Mouse (Mus musculus) forelimb bud, embryonic 11.5 days (tissue): ENCODE data around the gene Letmd1.
A peak's percentile ranks its signal among the peaks of the same experiment; 100 is the strongest.
"Not testable (repeated sequence)": the region's sequence is repeated elsewhere in the genome, so short reads cannot be mapped to it uniquely, and the experiment has no call there.

Experiments used
- DNase-seq: peaks from one replicate; pipeline ENCODE4 v3.0.0-alpha.2; 2012; ENCODE audit warnings: low read depth, low spot score

Gene Letmd1

DNA sequence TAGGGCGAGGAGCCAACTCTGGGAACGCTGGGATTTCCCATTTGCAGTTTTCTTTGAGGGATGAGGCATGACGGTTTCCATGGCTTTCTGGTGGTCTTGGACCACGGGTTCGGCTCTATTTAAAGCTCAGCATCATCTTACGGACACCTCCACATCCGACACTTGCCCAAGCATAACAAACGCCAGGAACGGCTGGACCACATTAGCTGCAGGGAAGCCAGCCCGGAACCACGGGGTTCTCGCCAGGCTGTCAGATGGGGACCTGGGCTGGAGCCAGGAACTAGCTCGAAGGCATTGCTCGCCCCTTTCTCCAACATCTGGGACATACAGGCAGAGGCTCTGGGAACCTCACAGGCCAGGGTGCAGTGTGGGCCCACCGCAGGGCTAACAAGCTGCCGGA lies 17.6 kb upstream of the Letmd1 start:
- DNase-seq = no peak

DNA sequence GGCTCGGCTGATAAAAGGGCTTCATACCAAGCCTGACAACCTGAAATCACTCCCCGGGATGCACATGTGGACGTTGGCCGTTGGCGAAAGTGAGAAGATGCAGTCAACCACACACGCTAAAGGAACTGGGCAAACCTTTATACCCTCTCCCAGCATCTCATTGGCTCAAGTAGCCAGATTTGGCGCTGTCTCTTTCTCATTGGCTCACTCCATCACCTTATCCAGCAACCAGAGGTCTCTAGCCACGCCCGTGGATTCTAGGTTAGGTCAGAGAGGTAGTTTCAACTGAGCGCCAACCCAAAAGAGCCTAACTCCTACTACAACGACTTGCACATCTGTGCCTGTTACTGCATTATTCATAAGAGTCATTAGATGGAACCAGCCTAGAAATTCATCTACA lies 16.3 kb upstream of the Letmd1 start:
- DNase-seq = no peak

DNA sequence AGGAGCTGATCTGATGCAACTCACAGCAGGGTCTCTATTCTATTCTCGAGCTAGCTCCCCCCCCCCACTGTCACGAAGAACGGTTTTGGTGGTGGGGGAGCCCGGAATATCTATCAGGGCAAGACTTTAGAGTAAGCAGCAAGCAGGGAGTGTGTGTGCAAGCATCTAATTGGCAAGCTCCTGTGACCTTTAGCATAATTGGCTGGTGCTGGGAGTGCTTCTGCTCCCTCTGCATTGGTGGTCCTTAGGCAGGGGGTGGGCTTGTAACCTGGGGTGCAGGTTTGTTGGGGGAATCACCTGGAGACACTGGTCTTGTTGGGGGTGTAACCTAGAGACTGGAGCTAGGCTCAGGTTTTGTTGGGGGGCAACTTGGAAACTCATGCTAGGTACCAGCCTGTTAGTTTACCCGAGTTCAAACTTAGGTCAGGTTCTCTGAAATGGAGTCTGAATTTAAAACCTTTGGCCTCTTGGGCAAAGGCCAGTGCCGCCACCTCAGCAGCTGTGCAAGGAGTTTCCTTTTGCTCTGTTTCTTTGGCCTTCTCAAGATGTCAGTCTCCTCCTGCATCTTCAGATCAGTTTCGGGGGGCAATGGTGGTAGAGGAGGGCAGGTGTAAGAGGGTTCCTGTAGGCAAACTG lies 12.3 kb upstream of the Letmd1 start:
- no peak for DNase-seq

DNA sequence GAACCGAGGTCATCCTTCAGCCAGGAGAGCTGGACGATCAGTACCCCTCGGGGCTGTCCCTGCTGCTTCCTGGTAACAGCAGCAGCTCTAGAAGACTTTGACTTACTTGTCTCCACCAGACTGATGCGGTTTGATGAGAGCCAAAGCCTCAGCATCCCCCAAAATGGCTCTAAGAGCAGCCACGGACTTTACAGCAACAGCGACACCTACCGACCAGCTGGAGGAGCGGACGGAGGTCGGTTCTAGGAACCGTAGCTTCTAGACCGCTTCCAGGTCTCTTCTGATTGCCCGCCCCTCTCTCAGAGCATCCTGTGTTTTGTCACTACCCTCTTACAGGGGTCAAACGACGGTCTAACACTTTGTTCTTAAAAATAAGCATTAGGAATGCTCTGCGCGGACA lies 11.5 kb upstream of the Letmd1 start:
- DNase-seq = peak; percentile 88

DNA sequence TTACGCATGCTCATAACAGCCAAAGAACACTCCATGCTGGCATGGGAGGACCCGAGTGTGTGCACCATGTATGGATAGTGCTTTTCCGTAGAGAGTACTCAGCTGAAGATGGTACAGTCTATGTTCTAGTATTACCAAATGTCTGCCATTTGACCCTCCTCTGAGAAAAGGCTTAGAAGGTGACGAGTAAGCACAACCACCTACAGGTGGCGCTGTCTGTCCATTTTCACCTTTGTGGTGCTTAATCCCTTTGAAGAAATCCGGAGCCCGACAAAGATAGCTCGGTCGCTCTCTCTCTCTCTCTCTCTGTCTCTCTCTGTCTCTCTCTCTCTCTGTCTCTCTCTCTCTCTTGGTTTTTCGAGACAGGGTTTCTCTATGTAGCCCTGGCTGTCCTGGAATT lies 10.8 kb upstream of the Letmd1 start:
- peak; percentile 73 for DNase-seq

DNA sequence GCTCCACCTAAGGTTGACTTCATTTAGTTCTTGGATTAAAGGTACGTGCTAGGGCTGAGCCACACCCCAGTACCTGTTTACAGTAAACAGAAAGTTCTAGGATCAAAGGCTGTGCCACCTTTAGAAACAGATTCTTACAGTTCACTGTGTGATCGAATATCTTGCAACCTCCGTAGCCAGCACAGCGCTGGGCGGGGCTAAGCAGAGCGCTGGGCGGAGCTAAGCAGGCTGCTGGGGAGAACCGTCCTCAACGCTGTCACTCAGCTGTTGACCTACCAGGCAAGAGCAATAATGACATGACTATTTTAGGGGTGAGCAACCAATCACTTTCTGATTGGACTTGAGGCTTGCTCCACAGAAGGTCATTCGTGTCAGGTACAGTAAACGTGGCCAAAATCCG lies 7.9 kb upstream of the Letmd1 start:
- DNase-seq = no peak

DNA sequence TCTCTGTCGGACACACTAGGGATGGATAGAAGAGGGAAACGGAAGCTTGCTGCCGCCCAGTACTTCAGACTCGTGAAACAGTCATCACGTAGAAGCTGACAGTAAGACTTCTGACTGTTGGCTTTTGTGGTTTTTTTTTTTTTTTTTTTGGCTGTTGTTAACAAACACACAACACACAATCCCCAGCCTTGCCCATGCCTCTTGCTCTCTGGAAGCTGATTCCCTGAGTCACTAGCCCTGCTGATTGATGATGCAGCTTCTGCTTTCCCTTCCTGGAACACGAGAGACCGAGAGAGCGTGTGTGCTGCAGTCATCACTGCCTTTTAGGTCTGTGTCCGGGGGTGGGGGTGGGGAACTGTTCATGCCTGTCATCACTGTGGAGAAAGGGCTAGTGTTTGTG lies 7.2 kb upstream of the Letmd1 start:
- DNase-seq = no peak

DNA sequence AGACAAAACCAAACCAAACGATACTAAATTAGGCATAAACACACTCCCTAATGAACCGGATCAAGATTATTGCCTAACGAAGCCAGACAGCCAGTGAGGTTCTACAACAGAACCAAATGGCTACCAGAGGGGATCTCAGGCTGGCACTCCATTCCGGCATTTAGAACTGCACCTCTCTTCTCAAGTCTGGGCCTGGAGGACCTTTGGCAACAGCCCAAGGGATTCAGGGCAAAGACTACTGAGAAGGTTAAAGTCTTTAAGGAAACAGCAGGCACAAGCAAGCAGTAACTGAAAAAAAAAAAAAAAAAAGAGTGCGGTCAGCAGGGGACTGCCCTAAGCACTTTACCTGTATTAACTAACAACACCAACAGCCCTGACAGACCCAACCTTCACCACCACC lies 6.7 kb upstream of the Letmd1 start:
- no peak for DNase-seq

DNA sequence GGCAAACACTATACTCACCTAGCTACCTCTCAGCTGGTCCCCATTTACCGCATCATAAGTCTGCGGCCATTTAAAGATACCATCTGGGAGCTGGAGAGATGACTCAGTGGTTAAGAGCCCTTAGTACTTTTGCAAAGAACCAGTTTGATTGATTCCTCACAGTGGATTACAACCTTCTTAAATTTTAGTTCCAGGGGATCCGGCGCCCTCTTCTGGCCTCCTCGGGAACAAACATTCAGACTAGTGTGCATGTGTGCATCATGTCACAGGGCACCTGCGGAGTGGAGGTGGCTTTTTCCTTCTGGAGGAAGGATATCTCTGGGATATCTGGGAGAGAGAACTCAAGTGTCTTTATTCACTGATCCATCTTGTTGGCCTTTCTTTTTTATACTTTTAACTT lies 5.1 kb upstream of the Letmd1 start:
- DNase-seq = peak; percentile 60

DNA sequence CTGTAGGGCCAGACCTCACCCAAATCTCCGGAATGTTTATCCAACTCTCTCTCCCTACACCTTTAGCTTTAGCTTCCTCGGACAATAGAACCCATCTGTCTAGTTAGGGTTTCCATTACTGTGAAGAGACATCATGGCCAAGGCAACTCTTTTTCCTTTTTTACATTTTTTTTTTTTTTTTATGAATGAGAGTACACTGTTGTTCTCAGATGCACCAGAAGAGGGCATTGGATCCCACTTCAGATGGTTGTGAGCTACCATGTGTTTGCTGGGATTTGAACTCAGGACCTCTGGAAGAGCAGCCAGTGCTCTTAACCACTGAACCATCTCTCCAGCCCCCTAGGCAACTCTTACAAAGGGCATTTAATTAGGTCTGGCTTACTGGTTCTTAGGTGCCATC lies 3.4 kb upstream of the Letmd1 start:
- DNase-seq = no peak

DNA sequence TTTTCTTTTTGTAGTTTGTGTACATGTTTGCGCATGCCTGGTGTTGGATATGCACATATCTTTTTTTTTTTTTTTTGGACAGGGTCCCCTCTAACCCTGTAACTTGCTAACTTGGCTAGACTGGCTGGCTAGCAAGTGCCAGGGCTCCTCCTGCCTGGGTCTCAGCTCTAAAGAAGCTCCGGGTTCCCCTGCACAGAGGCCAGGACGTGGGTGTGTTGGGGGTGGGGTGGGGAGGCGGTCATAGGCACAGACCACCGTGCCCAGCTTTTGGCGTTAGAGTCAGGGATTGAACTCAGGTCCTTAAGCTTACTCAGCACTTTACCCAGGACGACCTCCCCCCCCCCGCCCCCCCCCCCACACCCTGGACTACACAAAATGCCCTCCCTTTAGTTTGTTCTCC lies 1.1 kb upstream of the Letmd1 start:
- no peak for DNase-seq

DNA sequence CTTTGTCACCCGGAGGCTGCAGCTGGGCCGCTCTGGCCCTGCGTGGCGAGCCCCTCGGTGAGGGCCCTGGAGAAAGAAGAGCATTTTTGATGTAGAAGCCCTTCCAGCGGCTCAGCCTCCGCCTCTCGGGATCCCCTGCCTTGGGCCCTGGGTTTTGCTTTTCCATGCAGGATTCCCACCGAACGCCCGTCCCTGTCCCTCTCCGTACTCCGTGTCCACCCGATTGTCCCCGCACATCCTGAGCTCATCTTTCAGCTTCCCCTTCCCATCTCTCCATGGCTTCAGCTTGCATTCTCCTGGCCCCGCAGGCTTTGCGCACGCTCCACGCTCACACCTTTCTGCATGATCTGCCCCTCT lies 344 bp downstream of the Letmd1 start:
- DNase-seq = no peak

DNA sequence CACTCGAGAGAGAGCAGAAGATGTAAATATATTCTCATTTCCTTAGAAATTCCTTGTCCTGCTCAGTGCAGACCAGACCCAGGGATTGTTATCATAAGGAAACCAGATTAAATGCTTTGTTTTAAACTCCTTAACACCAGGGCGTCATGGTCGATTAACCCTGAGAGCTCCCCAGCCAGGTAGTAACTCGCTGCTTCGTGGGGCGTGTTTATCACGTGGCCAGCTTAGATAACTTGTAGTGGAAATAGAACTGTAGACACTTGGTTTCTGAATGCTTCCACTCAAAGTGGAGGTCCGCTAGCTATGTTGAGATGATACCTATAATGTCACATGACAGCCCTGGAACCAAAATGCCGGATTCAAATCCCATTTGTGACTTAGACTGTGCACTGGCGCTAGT lies 1.2 kb downstream of the Letmd1 start:
- DNase-seq = no peak

DNA sequence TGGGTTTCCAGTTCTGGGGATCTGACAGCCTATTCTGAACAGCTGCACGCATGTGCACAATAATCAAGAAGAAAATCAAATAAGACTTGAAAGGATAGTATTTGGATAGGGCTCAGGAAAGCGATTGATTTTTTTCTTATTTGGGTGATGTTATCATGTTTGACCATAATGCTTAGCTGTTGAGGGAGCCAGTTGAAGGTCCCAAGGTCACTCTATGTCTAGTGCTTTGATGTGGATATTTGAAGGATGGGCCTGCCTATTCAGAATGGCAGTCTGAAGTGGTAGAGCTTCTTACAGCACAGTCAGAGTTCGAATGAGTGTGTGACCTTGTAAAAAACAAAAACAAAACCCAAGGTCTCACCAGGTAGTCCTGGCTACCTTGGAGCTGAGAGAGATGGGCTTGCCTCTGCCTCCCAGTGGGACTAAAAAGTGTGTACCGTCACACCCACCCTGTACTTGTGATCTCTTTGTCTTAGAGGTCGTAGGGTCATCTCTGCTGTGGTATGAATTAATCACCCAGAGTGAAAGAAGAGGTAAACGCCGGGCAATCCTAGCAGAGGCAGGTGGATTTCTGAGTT lies 5.2 kb downstream of the Letmd1 start:
- DNase-seq = no peak

DNA sequence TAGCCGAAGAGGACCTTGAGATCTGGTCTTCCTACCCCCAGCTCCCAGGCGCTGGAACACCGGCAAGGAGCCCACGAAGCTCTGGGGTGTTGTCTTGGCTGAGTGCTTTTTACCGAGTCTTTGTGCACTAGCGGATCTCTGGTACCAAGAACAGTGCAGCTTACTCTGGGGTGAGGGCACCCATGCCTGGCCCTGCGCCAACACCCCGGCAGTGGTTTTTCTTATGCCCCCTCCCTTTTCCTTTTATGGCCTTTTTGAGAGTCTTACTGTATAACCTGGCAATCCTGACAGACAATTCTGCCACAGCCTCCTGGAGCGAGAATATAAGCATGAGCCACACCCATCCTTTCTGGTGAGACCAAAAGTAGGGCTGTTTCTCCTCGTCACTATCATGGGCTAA lies 9.5 kb downstream of the Letmd1 start:
- no peak for DNase-seq

DNA sequence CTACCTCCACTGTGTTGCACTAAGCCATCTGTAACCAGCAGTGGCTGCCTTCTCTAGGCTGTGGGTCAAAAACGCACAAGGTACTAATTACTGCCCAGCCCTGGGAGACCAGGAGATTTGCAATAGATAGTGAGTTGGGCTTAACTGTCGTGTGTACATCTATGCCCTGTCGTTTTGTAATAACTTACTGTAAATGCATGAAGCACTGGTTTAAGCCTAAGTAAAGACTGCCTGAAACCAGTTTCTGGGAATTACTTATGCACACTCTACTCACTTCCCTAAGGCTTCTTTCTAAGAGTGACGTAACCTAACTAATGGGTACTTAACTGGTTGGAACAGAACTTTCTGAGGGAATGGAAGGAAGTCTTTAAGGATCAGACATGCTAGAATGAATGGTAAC lies 10.1 kb downstream of the Letmd1 start:
- DNase-seq = no peak

DNA sequence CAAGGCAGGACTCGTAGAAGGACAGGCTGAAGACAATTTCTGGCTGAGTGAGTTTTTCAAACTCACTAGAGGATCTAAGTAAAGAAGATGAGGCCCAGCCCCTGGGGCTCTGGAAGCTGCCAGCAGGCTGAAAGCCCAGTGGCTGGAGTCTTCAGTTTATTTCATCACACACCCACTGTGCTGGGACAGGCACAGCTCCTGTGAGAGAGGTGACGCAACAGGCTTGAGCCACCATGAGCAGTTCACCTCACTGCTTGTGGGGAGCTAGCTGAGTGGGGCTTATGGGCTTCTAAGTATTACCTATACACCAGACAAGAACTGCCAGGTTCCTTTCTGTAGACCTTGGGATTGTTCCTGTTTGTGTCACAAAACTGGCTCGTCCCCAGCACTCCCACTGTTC lies 16.8 kb downstream of the Letmd1 start:
- DNase-seq = no peak

DNA sequence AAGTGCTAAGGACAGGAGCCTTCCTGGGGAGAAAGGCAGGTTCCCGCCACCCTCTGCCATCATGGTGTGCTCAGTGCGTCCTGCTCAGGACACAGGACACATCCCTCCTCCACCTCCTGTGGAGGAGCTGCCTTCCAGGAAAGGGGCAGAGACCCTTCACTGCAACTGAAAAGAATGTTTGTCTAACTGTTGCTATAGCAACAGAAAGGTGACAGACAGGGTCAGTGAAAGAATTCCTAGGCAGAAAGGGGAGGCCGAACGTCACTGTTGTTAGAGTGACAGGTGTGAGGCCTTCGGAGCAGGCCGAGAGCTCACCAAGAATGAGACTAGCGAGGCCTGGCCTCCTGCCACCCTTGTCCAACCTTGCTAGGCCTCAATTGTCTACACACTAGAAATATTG lies 17.6 kb downstream of the Letmd1 start:
- DNase-seq = peak; percentile 26

DNA sequence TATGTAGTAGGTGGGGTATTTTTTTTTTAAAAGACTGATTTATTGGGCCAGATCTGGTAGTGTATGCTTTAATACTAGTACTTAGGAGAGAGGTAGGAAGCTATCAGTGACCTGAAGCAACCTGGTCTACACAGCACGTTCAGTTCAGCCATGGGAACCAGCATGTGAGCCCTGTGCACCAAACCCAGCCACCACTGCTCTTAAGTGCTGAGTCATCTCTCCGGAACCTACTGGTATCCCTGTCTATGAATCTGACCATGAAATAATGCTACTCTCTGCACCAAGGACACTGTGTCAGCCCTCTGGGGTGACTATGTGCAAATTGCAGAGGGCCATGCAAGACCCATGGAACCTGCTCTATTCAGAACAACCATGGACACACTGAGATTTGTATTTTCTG lies 18.2 kb downstream of the Letmd1 start:
- DNase-seq = no peak

DNA sequence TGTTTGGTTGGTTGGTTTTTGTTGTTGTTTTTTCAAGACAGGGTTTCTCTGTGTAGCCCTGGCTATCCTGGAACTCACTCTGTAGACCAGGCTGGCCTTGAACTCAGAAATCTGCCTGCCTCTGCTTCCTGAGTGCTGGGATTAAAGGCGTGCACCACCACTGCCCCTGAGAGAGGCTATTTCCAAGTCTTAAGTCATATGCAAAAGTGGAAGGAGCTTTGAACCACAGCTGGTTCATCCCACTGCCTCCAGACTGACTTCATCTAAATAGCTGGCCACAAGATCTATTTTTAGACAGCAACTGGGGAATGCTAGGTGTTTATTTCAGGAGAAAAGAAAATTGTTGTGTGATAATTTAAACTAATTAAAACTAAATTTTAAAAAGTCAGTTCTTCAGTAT lies 19.5 kb downstream of the Letmd1 start:
- not testable (repeated sequence) for DNase-seq

DNA sequence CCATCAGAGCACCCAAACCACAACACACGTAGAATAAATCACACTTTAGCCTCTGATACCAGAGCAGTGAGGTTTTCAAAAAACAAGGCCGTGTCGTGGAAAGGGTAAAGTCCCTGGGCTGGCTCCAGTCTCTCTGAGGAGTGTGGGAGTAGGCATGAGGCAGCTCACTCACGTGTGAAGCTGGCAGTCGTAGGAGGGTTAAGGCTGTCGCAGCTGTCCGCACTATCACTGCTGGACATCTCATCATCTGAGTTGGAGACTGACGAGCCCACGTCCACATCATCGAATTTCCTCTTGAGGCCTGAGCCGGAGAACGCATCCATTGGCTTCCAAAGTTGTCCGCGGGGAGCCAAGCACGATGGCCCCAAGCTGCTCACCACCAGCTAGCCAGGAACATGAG lies 20.4 kb downstream of the Letmd1 start:
- DNase-seq = no peak

DNA sequence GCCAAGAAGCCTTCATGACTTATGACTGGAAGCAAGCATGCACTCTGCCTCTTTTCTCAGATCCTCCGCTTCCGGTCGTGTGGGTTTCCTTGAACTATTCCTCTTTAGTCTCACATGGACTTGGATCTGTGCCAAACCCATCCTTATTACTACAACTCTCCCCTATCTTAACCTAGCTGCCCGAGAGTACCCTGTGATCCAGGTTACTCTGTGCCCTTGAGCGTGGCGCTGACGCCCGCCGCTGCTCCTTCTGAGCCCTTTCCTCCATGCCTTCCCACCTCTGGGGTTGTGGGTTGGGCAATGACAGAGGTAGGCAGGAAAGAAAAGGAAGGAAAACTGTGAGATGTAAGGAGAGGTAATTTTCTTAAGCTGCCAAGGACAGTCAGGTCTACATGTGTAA lies 23.1 kb downstream of the Letmd1 start:
- DNase-seq = no peak

DNA sequence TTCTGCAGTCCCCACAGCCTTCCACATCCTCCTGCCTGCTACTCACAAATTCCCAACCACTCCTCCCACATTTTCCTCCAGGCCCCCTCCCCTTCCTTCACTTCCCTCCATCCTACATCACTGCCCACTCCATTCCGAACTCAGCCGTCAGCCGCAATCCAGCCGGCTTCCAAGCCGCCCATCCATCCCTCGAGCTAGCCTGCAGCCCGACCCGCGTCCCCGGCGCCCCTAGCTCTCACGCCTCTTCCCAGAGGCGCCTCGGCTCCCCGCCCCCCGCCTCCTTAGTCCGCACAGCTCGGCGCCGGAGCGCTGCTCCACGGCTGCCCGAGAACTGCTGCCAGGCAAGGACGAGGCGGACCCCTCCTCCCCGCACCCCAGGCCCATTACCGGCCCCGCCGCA lies 25.8 kb downstream of the Letmd1 start:
- DNase-seq = peak; percentile 63

DNA sequence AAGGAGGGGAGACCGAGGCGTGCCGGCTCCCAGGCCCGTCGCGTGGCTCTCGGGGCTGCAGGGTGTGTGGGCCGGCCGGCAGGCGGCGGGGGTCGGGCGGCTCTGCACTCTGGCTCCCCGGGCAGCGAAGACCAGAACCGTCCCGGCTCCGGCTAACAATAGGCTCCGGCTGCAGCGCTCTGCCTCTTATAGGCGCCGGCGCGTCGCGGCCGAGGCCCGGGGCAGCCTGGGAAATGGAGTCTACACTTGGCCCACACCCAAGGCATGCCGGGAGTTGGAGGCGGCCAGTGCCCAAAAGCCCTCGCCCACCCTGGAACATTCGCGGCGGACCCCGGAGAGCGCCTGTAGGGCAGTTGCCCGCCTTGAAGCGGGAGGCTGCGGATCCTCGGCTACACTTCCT lies 26.3 kb downstream of the Letmd1 start, which contains the start of gene Csrnp2:
Csrnp2 (minus strand) TSS at position 387 of the 400 bp plus-strand sequence.
- DNase-seq = peak; percentile 93
